Mouse (Mus musculus): ENCODE data around the gene Tsc1.

The Tsc1 gene

DNA sequence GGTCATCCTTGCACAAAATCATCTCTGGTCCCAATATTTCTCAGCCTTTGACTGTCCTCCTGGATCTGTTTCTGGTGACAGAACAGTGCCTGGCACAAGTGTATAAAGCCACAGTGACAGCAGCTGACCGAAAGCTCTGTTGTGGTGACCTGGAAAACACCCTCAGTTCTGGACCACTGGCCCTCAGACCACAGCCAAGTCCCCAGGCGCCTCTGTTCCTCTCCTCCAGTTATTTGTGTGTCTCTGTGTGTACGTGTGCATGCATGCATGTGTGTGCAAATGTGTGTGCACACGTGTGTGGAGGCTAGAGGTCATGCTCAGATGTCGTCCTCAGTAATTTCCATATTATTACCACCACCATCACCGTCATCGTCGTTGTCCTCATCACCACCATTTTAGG, 81.4 kb downstream of the Tsc1 start:
- intact Hi-C loops (cut with DNase I), result no loop called here

DNA sequence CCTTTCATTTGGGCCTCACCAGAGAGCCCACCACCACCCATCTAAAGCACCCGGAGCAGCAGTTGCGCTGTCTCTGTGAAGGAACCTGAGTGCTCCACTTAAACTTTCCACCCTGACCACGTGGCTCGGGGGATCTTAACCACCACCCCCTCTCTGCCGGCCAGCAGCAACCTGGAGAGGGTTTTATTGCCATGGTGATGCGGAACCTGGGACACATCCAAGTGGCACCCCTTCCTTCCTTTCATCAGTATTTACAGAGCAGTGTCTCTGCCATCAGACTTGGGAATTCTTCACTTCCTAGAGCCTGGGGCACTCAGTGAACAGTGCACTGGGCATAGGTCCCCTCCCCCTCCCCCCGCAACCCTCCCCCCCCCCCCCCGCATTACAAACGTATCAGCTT, 82.9 kb downstream of the Tsc1 start:
- intact Hi-C loops (cut with DNase I), result no loop called here

DNA sequence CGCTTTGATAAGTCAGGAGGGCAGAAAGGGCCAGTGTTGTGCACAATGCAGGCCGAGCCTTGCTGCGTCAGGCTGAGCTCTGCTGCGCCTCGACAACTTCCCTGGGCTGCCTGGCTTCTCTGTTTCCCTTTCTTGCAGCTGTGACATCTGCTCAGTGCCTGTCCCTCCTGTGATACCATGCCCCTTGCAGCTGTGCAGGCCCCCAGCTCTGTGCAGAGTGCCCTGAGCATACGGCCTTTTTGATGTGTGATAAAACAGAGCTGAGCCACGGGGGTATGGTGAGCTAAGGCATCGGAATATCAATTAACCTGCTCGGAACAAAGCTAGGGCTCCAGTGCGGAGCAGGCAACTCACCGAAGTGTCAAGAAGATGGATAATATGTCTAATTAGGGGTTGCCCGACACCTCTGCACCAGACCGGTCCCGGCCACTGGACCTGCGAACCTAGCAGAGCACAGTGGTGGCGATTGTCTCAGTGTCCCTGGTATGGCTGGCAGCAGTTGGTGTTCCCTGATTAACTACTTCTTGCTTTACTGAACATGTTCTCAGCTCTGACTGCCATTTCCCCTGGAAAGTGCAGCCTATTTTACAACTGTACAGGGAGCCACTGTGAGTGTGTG, 86.9 kb downstream of the Tsc1 start:
- intact Hi-C loops (cut with DNase I), result no loop called here

DNA sequence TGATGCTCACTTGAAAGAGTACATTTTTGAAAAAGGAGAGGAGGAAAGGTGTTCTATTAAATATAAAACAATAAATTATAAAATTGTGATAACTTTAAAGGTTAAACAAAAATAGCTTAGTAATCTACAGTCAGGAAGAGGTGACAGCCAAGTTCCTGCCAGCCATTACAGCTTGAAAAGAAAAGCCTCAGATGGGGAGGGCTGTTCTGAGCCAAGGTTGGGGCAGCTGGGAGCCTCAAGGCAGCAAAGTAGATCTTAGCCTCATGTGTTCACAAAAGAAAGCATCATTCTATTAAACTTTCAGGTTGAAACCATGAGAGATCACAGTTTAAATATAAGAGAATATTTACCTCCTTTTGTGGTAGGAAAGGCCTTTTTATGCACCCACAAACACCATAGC, 89.6 kb downstream of the Tsc1 start:
- intact Hi-C loops (cut with DNase I), result no loop called here

DNA sequence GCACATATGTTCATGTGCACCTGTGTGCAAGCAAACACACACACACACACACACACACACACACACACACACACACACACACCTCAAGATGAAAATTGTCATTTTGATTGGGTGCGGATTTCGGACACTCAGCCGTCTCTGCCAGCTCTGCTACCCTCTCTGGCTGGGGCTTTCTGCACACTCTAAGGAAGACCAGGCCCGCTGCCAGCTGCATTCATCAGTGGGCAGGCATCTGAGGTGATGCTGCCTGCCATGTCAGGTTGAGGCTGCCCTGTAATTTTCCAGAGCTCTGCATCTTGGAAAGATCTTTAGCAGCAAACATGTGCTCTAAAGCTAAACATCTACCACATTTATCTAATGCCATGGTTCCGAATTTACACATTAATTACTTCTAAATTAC, 96.1 kb downstream of the Tsc1 start:
- intact Hi-C loops (cut with DNase I), result no loop called here

DNA sequence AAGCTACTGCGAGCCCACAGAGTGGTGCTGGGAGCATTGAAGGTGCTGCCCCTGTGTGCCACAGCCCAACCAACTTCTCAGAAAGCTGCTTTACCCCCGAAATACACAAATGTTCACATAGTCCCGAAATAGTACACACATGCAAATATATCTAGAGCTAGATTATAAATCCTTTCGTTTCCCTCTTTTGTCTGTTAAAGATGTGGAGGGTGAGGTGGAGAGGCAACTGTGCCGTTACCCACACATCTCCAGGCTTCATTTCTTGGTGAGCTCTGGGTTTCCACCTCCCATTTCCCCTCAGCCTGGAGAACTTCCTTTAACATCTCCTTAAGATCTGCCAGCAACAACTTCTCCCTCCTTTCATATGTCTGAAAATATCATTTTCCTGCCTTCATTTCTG, 99.1 kb downstream of the Tsc1 start:
- intact Hi-C loops (cut with DNase I), result no loop called here

Small RNA genes within 50 kb of the gene (microRNA-seq; reads per million reads assigned to microRNA genes)
- gene Gm22824 (0 reads per million in 2 experiments), gene Mir3088 (1.2 to 2.5 reads per million in 2 experiments)

Measured in adrenal gland (tissue).